Mouse (Mus musculus) bone marrow, adult 2 months (tissue): ENCODE measurements around the gene Mettl26.

Source experiments
- CTCF ChIP-seq: fragments of 200-500 bp; IDR thresholded peaks from 2 replicates; pipeline ENCODE4 v1.5.1; 2011; ENCODE audit warnings: low read length, control low read depth; ENCODE audit not compliant: control insufficient read depth, insufficient read depth
- POLR2A ChIP-seq: fragments of 200-500 bp; IDR thresholded peaks from 2 replicates; pipeline ENCODE4 v1.6.1; 2011; ENCODE audit warnings: low read depth, mild to moderate bottlenecking, control low read depth, low read length, borderline replicate concordance; ENCODE audit not compliant: control insufficient read depth

DNA sequence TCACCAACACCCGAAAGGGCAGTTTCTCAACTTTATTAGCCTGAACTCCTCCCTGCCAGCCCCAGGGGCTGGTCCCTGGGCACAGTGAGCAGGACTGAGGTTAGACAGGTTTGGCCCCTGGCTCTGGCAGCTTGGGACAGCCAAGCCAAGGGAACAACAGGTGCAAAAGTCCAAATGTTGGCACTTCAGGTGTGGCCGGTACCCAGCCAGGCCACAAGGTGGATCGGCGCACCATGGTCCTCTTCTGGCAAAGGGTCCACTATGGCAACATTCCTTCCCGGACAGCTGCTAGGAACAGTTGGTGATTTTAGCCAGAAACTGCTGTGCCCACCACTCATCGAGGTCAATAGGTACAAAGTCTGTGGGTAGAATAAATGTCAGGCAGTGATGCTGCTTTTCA, 11.2 kb upstream of the Mettl26 start:
- TF ChIP-seq POLR2A (no peak), CTCF (no peak)
